Mouse (Mus musculus) embryonic facial prominence, embryonic 11.5 days (tissue): ENCODE data around the gene Nhp2. TPM values are rescaled to one million over a fixed set of nuclear protein-coding genes. Genes with fewer than 3 reads are reported as not detected.

Experiments
- ATAC-seq: fragments of 200-750 bp; cut with Nextera tagmentation; replicated peaks from 2 replicates; pipeline ENCODE4 v1.8.0; 2017; ENCODE audit warnings: low read depth; ENCODE audit not compliant: insufficient number of reproducible peaks, low FRiP score, low TSS enrichment
- DNase-seq: peaks from one replicate; pipeline ENCODE4 v3.0.0-alpha.2; 2015; ENCODE audit warnings: low spot score
- H3K27ac ChIP-seq: fragments of 300-500 bp; sonication (generic); replicated peaks from 2 replicates; pipeline ENCODE4 v1.5.1; 2014; ENCODE audit warnings: mild to moderate bottlenecking, low read depth, low read length, control low read depth
- H3K27me3 ChIP-seq: fragments of 300-500 bp; sonication (generic); 2 replicates; pipeline ENCODE4 v1.6.1; 2014; ENCODE audit warnings: mild to moderate bottlenecking, low read length, moderate library complexity, mixed read lengths; ENCODE audit not compliant: control insufficient read depth, insufficient read depth
- H3K36me3 ChIP-seq: fragments of 300-500 bp; sonication (generic); replicated peaks from 2 replicates; pipeline ENCODE4 v1.6.1; 2014; ENCODE audit warnings: low read depth, mild to moderate bottlenecking, low read length, moderate library complexity, mixed read lengths; ENCODE audit not compliant: control insufficient read depth, insufficient read depth
- H3K4me1 ChIP-seq: fragments of 300-500 bp; sonication (generic); 2 replicates; pipeline ENCODE4 v1.6.1; 2014; ENCODE audit warnings: low read length, mixed read lengths; ENCODE audit not compliant: control insufficient read depth, insufficient read depth
- H3K4me2 ChIP-seq: fragments of 300-500 bp; sonication (generic); 2 replicates; pipeline ENCODE4 v1.6.1; 2014; ENCODE audit warnings: low read depth, mild to moderate bottlenecking, control low read depth, low read length, moderate library complexity
- H3K4me3 ChIP-seq: fragments of 300-500 bp; sonication (generic); 2 replicates; pipeline ENCODE4 v1.5.1; 2014; ENCODE audit warnings: low read depth, low read length, control low read depth
- H3K9ac ChIP-seq: fragments of 300-500 bp; sonication (generic); replicated peaks from 2 replicates; pipeline ENCODE4 v1.6.1; 2014; ENCODE audit warnings: mild to moderate bottlenecking, control low read depth, low read length
- H3K9me3 ChIP-seq: fragments of 300-500 bp; sonication (generic); replicated peaks from 2 replicates; pipeline ENCODE4 v1.6.1; 2016; ENCODE audit warnings: mild to moderate bottlenecking, low read length, inconsistent platforms, mixed read lengths; ENCODE audit not compliant: control insufficient read depth
- WGBS: fragments of 180-500 bp; shearing (Covaris S2); extraction: QIAGEN DNeasy Blood & Tissue Kit; methylation state at CpG from one replicate; pipeline ENCODE4 v1.1.7; 2014; 5-methylcytosine and 5-hydroxymethylcytosine counted together
- polyA plus RNA-seq: library from polyadenylated mRNA; unstranded; fragments of >200 nt; fragmentation: Nextera tagmentation; extraction: Ambion mirVana; gene quantifications from 2 replicates; pipeline ENCODE4 v1.2.1, GENCODE M21; 2014

The Nhp2 gene
- 169 and 174 TPM in 2 replicates for polyA plus RNA-seq

- DNase-seq (peak; percentile 99), ATAC-seq (peak; percentile 85)
- under 1% methylated on average over 51 of the region's 51 CpGs for WGBS
- Histone ChIP-seq H3K9ac (peak within 1 kb of the TSS; percentile 75), H3K36me3 (peaks cover 8% of the 10 kb centered on the region), H3K4me2 (peak within 1 kb of the TSS; percentile 62), H3K9me3 (no peaks in the 10 kb centered on the region), H3K27ac (0 out of 2 replicates have a peak within 1 kb of the TSS, but pooled peaks have one; percentile 48), H3K27me3 (no peaks in the 10 kb centered on the region), H3K4me3 (peak within 1 kb of the TSS; percentile 77), H3K4me1 (no peaks in the 10 kb centered on the region)
Measured at GRCm38 (mm10) chr11:51619409-51620060, at the start of gene Nhp2. Gene Nhp2, plus strand, starts transcription at chr11:51619735.

GRCm38 (mm10) chr11:51576454-51576853 is 43.1 kb upstream of the Nhp2 start:
- 85% methylated on average over 4 of the region's 4 CpGs for WGBS
- Histone ChIP-seq H3K9ac (no peak overlapping the region), H3K27ac (no peak overlapping the region), H3K27me3 (no peaks in the 10 kb centered on the region), H3K4me3 (no peak overlapping the region), H3K36me3 (no peaks in the 10 kb centered on the region), H3K4me1 (no peaks in the 10 kb centered on the region), H3K4me2 (no peak overlapping the region), H3K9me3 (no peaks in the 10 kb centered on the region)
- DNase-seq (no peak), ATAC-seq (no peak)

GRCm38 (mm10) chr11:51577587-51577986 is 41.9 kb upstream of the Nhp2 start:
- no peaks in the 10 kb centered on the region for H3K9me3 ChIP-seq
- no peak overlapping the region for H3K4me2 ChIP-seq
- H3K36me3 ChIP-seq: no peaks in the 10 kb centered on the region
- H3K9ac ChIP-seq: no peak overlapping the region
- H3K27ac ChIP-seq: no peak overlapping the region
- ATAC-seq: no peak
- DNase-seq: no peak
- no peak overlapping the region for H3K4me3 ChIP-seq
- H3K4me1 ChIP-seq: no peaks in the 10 kb centered on the region
- H3K27me3 ChIP-seq: no peaks in the 10 kb centered on the region
- 90% methylated on average over 7 of the region's 7 CpGs for WGBS

GRCm38 (mm10) chr11:51579024-51579423 is 40.5 kb upstream of the Nhp2 start:
- Histone ChIP-seq H3K4me3 (no peak overlapping the region), H3K9ac (no peak overlapping the region), H3K36me3 (no peaks in the 10 kb centered on the region), H3K27ac (no peak overlapping the region), H3K9me3 (no peaks in the 10 kb centered on the region), H3K27me3 (no peaks in the 10 kb centered on the region), H3K4me2 (no peak overlapping the region), H3K4me1 (no peaks in the 10 kb centered on the region; the same call in 1 of the 2 replicates)
- 74% methylated on average over 4 of the region's 4 CpGs for WGBS
- DNase-seq (no peak), ATAC-seq (no peak)

GRCm38 (mm10) chr11:51582713-51583112 is 36.8 kb upstream of the Nhp2 start:
- H3K4me3 ChIP-seq: no peak overlapping the region
- peaks cover 2% of the 10 kb centered on the region; the same call in 1 of the 2 replicates for H3K36me3 ChIP-seq
- DNase-seq: peak; percentile 88
- no peak overlapping the region for H3K27ac ChIP-seq
- H3K9me3 ChIP-seq: no peaks in the 10 kb centered on the region
- no peak overlapping the region for H3K4me2 ChIP-seq
- H3K4me1 ChIP-seq: no peaks in the 10 kb centered on the region; the same call in 1 of the 2 replicates
- H3K27me3 ChIP-seq: no peaks in the 10 kb centered on the region
- ATAC-seq: no peak
- 14% methylated on average over 8 of the region's 8 CpGs for WGBS
- no peak overlapping the region for H3K9ac ChIP-seq

GRCm38 (mm10) chr11:51584057-51584430 is 35.5 kb upstream of the Nhp2 start:
- Histone ChIP-seq H3K36me3 (peaks cover 7% of the 10 kb centered on the region), H3K9ac (peak overlapping the region; percentile 55), H3K4me2 (peak overlapping the region; percentile 36), H3K27ac (peak overlapping the region; percentile 77), H3K4me3 (peak overlapping the region; percentile 59), H3K27me3 (no peaks in the 10 kb centered on the region), H3K9me3 (no peaks in the 10 kb centered on the region), H3K4me1 (no peaks in the 10 kb centered on the region; the same call in 1 of the 2 replicates)
- ATAC-seq (peak; percentile 25; the same call in 1 of the 2 replicates), DNase-seq (no peak)
- WGBS: 16% methylated on average over 9 of the region's 9 CpGs

GRCm38 (mm10) chr11:51584431-51585248 is 34.9 kb upstream of the Nhp2 start, which contains the start of gene Phykpl:
Gene Phykpl, plus strand, starts transcription at chr11:51584757.
- under 1% methylated on average over 59 of the region's 59 CpGs for WGBS

More at GRCm38 (mm10) chr11:51584431-51585248, 34.9 kb upstream of the Nhp2 start, which contains the start of gene Phykpl:
- peak; percentile 84 for ATAC-seq
- peak within 1 kb of the TSS; percentile 79 for H3K9ac ChIP-seq
- H3K9me3 ChIP-seq: no peaks in the 10 kb centered on the region
- H3K4me1 ChIP-seq: no peaks in the 10 kb centered on the region; the same call in 1 of the 2 replicates
- DNase-seq: peak; percentile 97
- peak within 1 kb of the TSS; percentile 79 for H3K27ac ChIP-seq
- H3K4me2 ChIP-seq: peak within 1 kb of the TSS; percentile 82
- H3K36me3 ChIP-seq: peaks cover 7% of the 10 kb centered on the region
- no peaks in the 10 kb centered on the region for H3K27me3 ChIP-seq
- peak within 1 kb of the TSS; percentile 59 for H3K4me3 ChIP-seq
